Mouse (Mus musculus) ES-Bruce4 (cell line): ENCODE measurements at regions not wholly inside any gene's neighbourhood (a gene's known extent, or its start where the extent isn't known, plus 50 kb on each side); places are given as distances from the start of the nearest gene placed in this dataset.
"Not testable (repeated sequence)": the region's sequence is repeated elsewhere in the genome, so short reads cannot be mapped to it uniquely, and the experiment has no call there.

Experiments used
- CTCF ChIP-seq: IDR thresholded peaks from one replicate; pipeline ENCODE4 v1.8.1; 2011; ENCODE audit warnings: low read depth, low read length
- EP300 ChIP-seq: IDR thresholded peaks from 2 replicates; pipeline ENCODE4 v1.6.1; 2011; ENCODE audit warnings: low read depth, low read length; ENCODE audit not compliant: insufficient read depth
- POLR2A ChIP-seq: IDR thresholded peaks from one replicate; pipeline ENCODE4 v1.8.1; 2011; ENCODE audit warnings: low read length; ENCODE audit not compliant: insufficient read depth

- TF ChIP-seq CTCF, POLR2A, EP300: not testable (repeated sequence)
Measured at GRCm38 (mm10) chr8:20116785-20117184, 213.6 kb downstream of the Gm31371 start.
